Mouse (Mus musculus) CD8-positive naive resting alpha-beta T cell, adult 2 months (primary cell): Measurements from ENCODE around the gene C5ar2.

Experiments
- DNase-seq, 2 experiments: peaks; one replicate each; pipeline ENCODE4 v3.0.0; 2022; ENCODE audit warnings: low read depth in 2 of 2, low spot score in 2 of 2

The C5ar2 gene

DNA sequence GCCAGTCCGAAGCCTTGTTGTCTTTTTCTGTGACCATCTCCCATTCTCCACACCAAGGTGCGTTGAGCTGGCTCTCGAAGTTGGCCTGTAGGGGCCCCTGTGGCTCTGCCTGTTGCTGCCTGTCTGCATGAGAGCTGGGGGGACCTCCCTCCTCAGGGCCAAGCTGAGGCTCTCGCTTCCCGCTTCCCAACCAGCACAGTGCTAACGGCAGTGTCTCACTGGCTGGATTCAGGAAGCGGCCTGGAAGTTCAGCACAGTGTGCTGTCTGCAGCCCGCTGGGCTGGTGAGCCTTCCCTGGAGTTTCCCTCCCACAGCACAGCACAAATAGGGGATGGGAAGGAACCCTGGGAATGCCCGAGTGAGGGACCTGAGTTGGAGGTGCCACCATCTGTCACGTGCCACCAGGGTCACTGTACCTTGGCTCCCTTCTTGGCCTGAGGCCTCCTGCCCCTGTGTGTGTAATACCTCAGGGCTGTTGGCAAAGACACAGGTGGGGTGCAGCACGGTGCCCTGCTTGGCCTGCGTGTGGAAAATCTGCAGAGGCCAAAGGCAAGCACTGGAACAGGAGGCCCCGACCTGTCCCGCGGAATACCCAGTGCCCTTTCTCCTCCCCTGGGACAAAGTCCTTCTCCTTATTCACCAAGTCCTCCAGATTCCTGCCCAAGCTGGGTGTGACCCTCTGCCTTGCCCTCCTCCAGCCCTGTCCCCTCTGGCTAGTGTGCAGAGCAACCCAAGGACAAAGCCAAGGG lies 41.0 kb downstream of the C5ar2 start:
- no peak for DNase-seq

GRCm38 (mm10) chr7:16201136-16201535 lies 42.8 kb downstream of the C5ar2 start:
- DNase-seq = peak; percentile 18 to 32

DNA sequence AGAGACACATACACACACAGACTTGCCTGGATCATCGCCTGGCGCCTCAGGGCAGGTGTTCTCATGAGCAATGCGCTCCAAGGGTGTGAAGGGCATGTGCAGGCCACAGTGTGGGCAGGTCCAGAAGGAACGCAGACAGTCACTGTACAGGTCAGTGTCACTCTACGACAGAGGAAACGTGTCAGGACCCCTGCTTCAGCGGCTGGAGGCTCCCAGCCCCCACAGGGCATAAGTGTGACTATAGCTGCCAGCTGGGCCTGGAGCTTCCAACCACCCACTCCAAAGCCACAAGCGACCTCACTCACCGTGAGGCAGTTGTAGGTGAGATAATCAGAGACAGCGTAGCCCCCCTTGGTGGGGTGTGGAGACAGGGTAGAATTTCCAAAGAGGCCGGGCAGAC lies 45.4 kb downstream of the C5ar2 start:
- DNase-seq = no peak

DNA sequence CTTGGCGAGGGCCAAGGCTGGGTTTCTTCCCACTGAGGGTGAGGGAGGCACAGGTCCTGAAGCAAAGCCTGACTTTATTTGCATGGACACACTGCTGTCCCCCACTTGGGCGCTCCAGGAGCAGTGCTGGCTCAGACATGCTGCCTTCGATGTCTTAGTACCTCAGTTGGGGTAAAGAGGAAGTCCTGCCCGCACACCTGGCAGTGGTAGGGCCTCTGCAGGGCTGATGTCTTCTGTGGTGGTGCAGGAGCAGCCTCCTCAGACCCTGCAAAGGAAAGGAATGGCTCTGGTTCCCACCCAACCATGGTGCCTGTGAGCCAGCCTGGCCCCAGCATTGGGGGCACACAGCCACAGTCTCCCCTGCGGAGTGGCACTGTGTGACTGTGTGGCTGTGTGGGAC lies 46.8 kb downstream of the C5ar2 start:
- peak; percentile 15 to 27 for DNase-seq

GRCm38 (mm10) chr7:16196616-16197015 lies 47.3 kb downstream of the C5ar2 start:
- no peak for DNase-seq

GRCm38 (mm10) chr7:16193702-16194101 lies 50.3 kb downstream of the C5ar2 start:
- no peak for DNase-seq

GRCm38 (mm10) chr7:16192315-16192714 lies 51.6 kb downstream of the C5ar2 start:
- DNase-seq = peak; percentile 67 to 80

GRCm38 (mm10) chr7:16187494-16187893 lies 56.5 kb downstream of the C5ar2 start:
- no peak for DNase-seq
